Mouse (Mus musculus): ENCODE data around the gene Samd9l. TPM values are rescaled to one million over a fixed set of nuclear protein-coding genes. Genes with fewer than 3 reads are reported as not detected.
"Not testable (repeated sequence)": the region's sequence is repeated elsewhere in the genome, so short reads cannot be mapped to it uniquely, and the experiment has no call there.

Samd9l gene
- polyA plus RNA-seq, 1 experiment: 3.7 TPM

DNA sequence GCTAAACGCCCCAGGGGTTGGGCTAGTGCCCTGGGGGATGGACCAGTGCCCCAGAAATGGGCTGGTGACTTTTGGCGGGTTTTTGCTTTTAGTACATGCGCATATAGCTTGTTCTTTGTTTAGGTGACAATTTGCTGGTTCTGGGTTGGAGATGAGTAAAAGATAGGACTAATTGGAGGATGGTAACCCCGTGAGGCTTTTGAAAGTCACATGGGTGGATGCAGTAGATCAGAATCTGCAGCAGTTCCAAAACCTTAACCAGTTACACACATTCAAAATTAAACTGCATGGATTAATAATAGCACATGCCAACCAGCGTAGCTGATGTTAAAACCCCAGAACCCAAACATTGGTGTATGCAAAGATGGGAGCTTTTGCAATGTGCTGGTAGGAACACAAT is 57.9 kb downstream of the Samd9l start:
- TF ChIP-seq POLR2A (IDR thresholded peaks at IDR 0.05; ENCODE audit: borderline replicate concordance, extremely low read depth, low read depth, low read length) (no peak), CTCF (IDR thresholded peaks at IDR 0.05; ENCODE audit: insufficient read depth, low read length) (no peak)
- 25% methylated on average over 5 of the region's 5 CpGs for WGBS
- Histone ChIP-seq H3K4me3 (replicated peaks; ENCODE audit: extremely low read depth, low read depth, low read length) (no peak overlapping the region), H3K4me1 (ENCODE audit: control insufficient read depth, insufficient read depth, low read length) (peaks cover 3% of the 10 kb centered on the region)
- no peak for DNase-seq

DNA sequence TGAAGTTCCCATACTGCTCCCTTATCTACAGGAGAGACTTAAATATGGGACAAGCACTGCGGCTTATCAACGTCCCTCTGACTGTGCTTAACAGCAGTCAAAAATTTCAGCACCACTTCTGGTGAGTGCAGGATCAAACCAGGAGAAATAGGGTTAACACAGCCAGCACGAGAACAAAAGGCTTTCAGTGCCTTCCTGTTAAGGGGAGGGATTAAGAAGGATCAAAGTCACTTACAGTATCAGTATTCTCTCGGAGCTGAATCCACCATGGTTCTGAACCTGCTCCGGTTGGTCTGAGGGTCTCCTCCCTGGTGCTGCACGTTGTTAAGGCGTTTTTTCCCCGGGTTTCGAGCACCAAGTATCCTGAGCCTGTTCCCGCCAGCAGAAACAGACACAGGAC is 58.4 kb downstream of the Samd9l start:
- H3K4me3 ChIP-seq (replicated peaks; ENCODE audit: extremely low read depth, low read depth, low read length): peak overlapping the region; percentile 68
- not testable (repeated sequence) for DNase-seq; H3K4me1 ChIP-seq (ENCODE audit: control insufficient read depth, insufficient read depth, low read length)
- WGBS: 19% methylated on average over 10 of the region's 10 CpGs

DNA sequence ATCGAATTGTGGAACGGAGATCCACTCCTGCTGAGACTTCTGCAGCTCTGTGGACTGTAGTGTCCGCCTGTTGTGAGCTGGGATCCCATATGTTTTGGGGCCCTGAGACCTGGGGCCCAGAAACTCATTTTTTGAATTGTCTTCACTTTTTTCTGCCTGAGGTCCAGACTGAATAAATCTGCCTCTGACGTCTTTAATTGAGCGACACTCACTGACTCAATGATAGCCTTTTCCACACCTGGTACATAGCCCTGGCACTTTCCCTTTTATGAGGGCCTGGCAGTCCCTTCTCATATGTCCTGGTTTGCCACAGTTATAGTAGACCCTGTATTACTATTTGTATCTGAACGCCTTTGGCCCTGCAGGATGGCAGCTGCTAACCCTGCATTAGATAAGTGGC is 60.2 kb downstream of the Samd9l start:
- H3K4me1 ChIP-seq (ENCODE audit: control insufficient read depth, insufficient read depth, low read length); DNase-seq; H3K4me3 ChIP-seq (replicated peaks; ENCODE audit: extremely low read depth, low read depth, low read length): not testable (repeated sequence)
- 80% methylated on average over 6 of the region's 6 CpGs for WGBS

Other genes starting within 250 kb of the Samd9l start
- gene Hepacam2, start 98.7 kb upstream of the Samd9l start, polyA plus RNA-seq (2012; rRNA removed): 4.0 and 5.8 TPM in 2 replicates
- 2.0 and 4.2 TPM in 2 replicates for gene Vps50, start 98.8 kb upstream of the Samd9l start, polyA plus RNA-seq (2012; rRNA removed)

All from lung, adult 2 months (tissue).